Mouse (Mus musculus) liver, embryonic 14.5 days (tissue): Measurements from ENCODE around the gene Gm12166. TPM values are rescaled to one million over a fixed set of nuclear protein-coding genes. Genes with fewer than 3 reads are reported as not detected.
A peak's percentile ranks its signal among the peaks of the same experiment; 100 is the strongest.

ENCODE experiments used
- ATAC-seq: fragments of 200-750 bp; cut with Nextera tagmentation; 2 replicates; pipeline ENCODE4 v1.8.0; 2017; ENCODE audit warnings: moderate number of reproducible peaks, mild to moderate bottlenecking, moderate library complexity; ENCODE audit not compliant: insufficient read depth
- DNase-seq, 3 experiments: peaks; one replicate each; pipeline ENCODE4 v3.0.0-alpha.2; 2012 to 2013; ENCODE audit warnings: low read depth in 3 of 3, low spot score in 3 of 3
- H3K27ac ChIP-seq: fragments of 300-500 bp; sonication (generic); 2 replicates; pipeline ENCODE4 v1.5.1; 2014; ENCODE audit warnings: moderate library complexity, mild to moderate bottlenecking, control low read depth, inconsistent platforms
- H3K27me3 ChIP-seq: fragments of 300-500 bp; sonication (generic); 2 replicates; pipeline ENCODE4 v1.6.1; 2014; ENCODE audit warnings: mild to moderate bottlenecking, low read length, moderate library complexity; ENCODE audit not compliant: control insufficient read depth, insufficient read depth
- H3K36me3 ChIP-seq: fragments of 300-500 bp; sonication (generic); replicated peaks from 2 replicates; pipeline ENCODE4 v1.6.1; 2014; ENCODE audit warnings: low read depth; ENCODE audit not compliant: control insufficient read depth, insufficient read depth
- H3K4me1 ChIP-seq, 2 experiments: fragments of 200-500 bp in 1 of 2; fragments of 300-500 bp in 1 of 2; sonication (generic) in 1 of 2; replicated peaks; 2 replicates each; pipeline ENCODE4 v1.6.1; 2012 to 2014; ENCODE audit warnings: antibody characterized with exemption in 1 of 2, inconsistent platforms in 1 of 2, low read length in 1 of 2; ENCODE audit not compliant: control insufficient read depth in 2 of 2, insufficient read depth in 2 of 2
- H3K4me2 ChIP-seq: fragments of 300-500 bp; sonication (generic); 2 replicates; pipeline ENCODE4 v1.6.1; 2014; ENCODE audit warnings: low read depth, mild to moderate bottlenecking, control low read depth, moderate library complexity
- H3K4me3 ChIP-seq, 2 experiments: fragments of 200-500 bp in 1 of 2; fragments of 300-500 bp in 1 of 2; sonication (generic) in 1 of 2; 2 replicates each; pipeline ENCODE4 v1.5.1; 2012 to 2014; ENCODE audit warnings: low read depth in 2 of 2, low read length in 2 of 2, mild to moderate bottlenecking in 2 of 2, control low read depth in 1 of 2, inconsistent platforms in 1 of 2, moderate library complexity in 1 of 2; ENCODE audit not compliant: insufficient read depth in 1 of 2
- H3K9ac ChIP-seq: fragments of 300-500 bp; sonication (generic); replicated peaks from 2 replicates; pipeline ENCODE4 v1.6.1; 2014; ENCODE audit warnings: mild to moderate bottlenecking, control low read depth, moderate library complexity
- H3K9me3 ChIP-seq: fragments of 300-500 bp; sonication (generic); 2 replicates; pipeline ENCODE4 v1.6.1; 2016; ENCODE audit warnings: low read length, mixed read lengths; ENCODE audit not compliant: control insufficient read depth
- CTCF ChIP-seq: IDR thresholded peaks from 2 replicates; pipeline ENCODE4 v1.5.1; 2016; ENCODE audit warnings: antibody characterized with exemption, low read depth, control low read depth
- EP300 ChIP-seq: IDR thresholded peaks from 2 replicates; pipeline ENCODE4 v1.6.1; 2016; ENCODE audit warnings: antibody characterized with exemption, low read depth
- WGBS: fragments of 180-500 bp; shearing (Covaris S2); extraction: QIAGEN DNeasy Blood & Tissue Kit; methylation state at CpG from one replicate; pipeline ENCODE4 v1.1.7; 2014; ENCODE audit not compliant: insufficient replicate concordance; 5-methylcytosine and 5-hydroxymethylcytosine counted together
- polyA plus RNA-seq, 2 experiments: library from polyadenylated mRNA; depleted of rRNA in 1 of 2; stranded (reverse) in 1 of 2; unstranded in 1 of 2; fragments of >200 nt; fragmentation: Nextera tagmentation in 1 of 2; extraction: Ambion mirVana in 1 of 2; gene quantifications; 2 replicates each; pipeline versions ENCODE4 v1.2.1 to v1.2.3; 2012 to 2014

The Gm12166 gene
- polyA plus RNA-seq, 2 experiments, result 2.6 to 4.7 TPM

DNA sequence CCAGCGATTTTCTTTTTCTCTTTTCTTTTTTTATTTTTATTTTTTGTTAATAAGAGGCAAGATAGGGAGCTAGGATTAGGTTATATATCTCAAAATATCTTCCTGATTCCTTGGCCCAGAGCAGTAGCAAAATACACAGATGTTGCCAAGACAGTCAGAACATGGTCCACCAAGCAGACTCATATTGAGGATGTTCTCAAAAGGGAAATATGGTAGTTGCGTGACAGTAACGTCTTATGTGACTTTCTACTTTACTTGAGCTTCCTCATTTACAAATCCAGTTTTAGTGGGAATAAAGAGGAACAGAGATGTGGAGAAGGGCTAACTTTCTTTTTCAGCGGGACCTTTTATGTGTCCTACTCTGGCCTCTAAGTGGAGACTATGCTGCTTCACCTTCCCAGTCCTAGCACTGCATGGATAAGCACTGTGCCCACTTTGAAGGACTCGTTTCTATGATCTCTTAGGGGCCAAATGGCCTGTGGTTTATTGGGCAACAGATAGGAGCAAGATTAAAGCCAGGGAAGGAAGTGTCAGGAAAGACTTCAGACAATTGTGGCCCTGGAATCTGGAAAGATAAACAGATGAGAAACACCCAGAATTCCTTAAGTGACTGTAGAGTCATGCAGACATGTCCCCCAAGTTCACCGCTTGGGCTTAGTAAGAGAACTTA lies 9.8 kb upstream of the Gm12166 start:
- WGBS, result 26% methylated on average over 6 of the region's 6 CpGs
- Histone ChIP-seq H3K27me3 (peaks cover 23% of the 10 kb centered on the region), H3K4me1 (peaks cover 4 to 10% of the 10 kb centered on the region in 2 experiments; a peak in 3 of 4 replicates), H3K27ac (no peak overlapping the region), H3K4me3 (no peak overlapping the region), H3K36me3 (no peaks in the 10 kb centered on the region), H3K9me3 (no peaks in the 10 kb centered on the region), H3K4me2 (no peak overlapping the region), H3K9ac (no peak overlapping the region)
- ATAC-seq, result no peak
- TF ChIP-seq CTCF (no peak), EP300 (no peak)
- no peak for DNase-seq

DNA sequence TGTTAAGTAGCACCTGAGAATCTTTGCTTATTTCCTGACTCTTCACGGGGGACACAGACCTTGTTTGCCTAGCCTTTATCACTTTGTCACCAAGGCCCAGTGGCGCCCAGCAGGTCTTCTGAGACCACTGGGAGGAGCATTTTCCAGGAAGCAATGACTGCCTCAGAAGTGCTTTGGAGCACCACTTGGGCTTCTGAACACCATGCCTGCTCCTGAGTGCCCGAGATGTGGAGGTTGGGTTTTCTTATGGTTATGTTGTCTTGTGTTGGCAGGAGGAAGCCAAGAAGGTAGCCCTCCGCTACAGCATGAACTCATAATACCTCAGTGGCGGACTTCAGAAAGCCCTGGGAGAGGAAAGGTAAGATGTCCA lies 8.5 kb upstream of the Gm12166 start:
- no peaks in the 10 kb centered on the region for H3K36me3 ChIP-seq
- H3K4me1 ChIP-seq, result peaks cover 2 to 6% of the 10 kb centered on the region in 2 experiments; a peak in 3 of 4 replicates
- no peak for ATAC-seq
- H3K4me3 ChIP-seq, result no peak overlapping the region
- H3K4me2 ChIP-seq, result no peak overlapping the region
- H3K9ac ChIP-seq, result no peak overlapping the region
- DNase-seq, result no peak
- peaks cover 36% of the 10 kb centered on the region for H3K27me3 ChIP-seq
- TF ChIP-seq EP300, result no peak
- TF ChIP-seq CTCF, result no peak
- 44% methylated on average over 5 of the region's 5 CpGs for WGBS
- no peak overlapping the region for H3K27ac ChIP-seq
- no peaks in the 10 kb centered on the region for H3K9me3 ChIP-seq

DNA sequence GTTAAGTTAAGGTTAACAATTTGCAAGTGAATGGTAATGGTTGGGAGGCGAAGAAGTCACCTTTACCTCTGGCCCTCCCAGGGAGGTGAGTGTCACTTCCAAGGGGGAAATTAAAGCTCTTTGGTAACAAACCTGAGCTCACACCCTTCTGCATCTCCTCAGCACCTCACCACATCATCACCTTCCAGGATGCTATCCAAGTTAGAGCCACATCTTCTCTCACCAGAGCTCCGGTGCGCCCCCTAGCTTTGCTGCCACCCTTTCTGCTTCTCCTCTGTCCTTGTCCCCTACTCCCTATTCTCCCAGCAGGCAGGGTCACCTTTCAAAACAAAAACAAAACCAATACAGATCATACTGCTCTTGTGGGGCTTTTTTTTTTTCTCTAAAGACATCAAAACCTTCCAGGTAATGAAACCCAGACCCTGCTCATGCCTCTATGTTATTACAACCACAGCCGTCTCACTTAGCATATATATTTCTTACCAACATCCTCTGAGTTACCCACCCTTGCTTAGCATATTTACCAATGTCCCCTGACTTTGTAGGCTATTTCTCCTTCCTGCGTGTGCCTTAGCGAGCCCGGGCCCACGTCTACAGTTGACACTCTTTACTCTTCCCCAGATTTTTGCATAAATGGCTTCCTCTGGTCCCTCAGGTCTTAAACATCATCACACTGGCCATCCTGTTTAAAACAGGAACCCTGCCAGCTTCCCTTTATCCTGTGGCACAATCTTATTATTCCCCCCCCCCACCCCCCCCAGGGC lies 7.9 kb upstream of the Gm12166 start:
- Histone ChIP-seq H3K9ac (no peak overlapping the region), H3K4me3 (no peak overlapping the region), H3K9me3 (no peaks in the 10 kb centered on the region), H3K4me2 (no peak overlapping the region), H3K36me3 (no peaks in the 10 kb centered on the region), H3K4me1 (peaks cover 0 to 1% of the 10 kb centered on the region in 2 experiments; a peak in 2 of 4 replicates), H3K27me3 (peaks cover 42% of the 10 kb centered on the region), H3K27ac (no peak overlapping the region)
- TF ChIP-seq CTCF (peak; percentile 64), EP300 (no peak)
- ATAC-seq (no peak), DNase-seq (no peak)
- 43% methylated on average over 8 of the region's 8 CpGs for WGBS

DNA sequence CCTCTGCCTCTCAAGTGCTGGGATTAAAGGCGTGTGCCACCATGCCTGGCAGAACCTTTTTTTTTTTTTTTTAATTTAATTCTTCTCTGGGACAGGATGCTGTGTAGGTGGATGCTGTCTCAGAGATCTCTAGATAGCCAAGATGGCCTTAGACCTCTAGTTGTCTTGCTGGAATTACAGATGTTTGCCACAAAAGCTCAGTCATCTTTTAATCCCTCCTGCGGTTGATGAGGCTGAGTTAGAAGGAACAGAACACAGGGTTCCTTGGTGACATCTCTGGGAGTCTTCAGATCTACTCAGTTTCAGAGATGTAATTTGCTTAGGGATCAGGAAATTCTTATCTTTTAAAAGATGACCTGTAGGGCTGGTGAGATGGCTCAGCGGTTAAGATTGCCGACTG lies 6.8 kb upstream of the Gm12166 start:
- Histone ChIP-seq H3K27me3 (peaks cover 52% of the 10 kb centered on the region), H3K36me3 (no peaks in the 10 kb centered on the region), H3K9ac (no peak overlapping the region), H3K4me3 (no peak overlapping the region), H3K27ac (no peak overlapping the region), H3K9me3 (no peaks in the 10 kb centered on the region), H3K4me1 (peaks cover 0 to 1% of the 10 kb centered on the region in 2 experiments; a peak in 2 of 4 replicates), H3K4me2 (no peak overlapping the region)
- DNase-seq (no peak), ATAC-seq (no peak)
- WGBS, result 78% methylated on average over 4 of the region's 4 CpGs
- TF ChIP-seq CTCF (no peak), EP300 (no peak)

DNA sequence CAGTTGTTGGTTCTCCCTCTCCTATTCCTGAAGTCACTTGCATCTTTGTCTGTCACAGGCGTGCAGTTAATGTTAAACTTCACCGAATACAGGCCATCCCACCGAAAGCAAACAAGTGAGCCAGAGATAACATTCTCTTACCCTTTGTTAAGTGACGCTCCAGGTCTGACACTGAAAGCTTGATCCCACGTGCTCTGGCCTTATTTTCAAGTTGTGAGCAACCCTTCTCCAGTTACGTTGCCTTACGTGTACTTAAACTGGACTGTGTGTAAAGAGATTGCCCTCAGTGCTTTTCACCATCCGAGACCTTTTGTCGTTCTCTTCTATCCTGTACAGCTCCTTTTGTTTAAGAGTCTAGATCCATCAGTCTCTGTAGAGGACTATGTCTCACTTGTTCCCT lies 5.9 kb upstream of the Gm12166 start:
- Histone ChIP-seq H3K27ac (no peak overlapping the region), H3K36me3 (no peaks in the 10 kb centered on the region), H3K4me3 (no peak overlapping the region), H3K9ac (no peak overlapping the region), H3K4me2 (peak overlapping the region; percentile 28; the same call in 1 of the 2 replicates), H3K4me1 (no peaks in the 10 kb centered on the region; a peak in 2 of 4 replicates), H3K27me3 (peaks cover 47% of the 10 kb centered on the region), H3K9me3 (no peaks in the 10 kb centered on the region)
- ATAC-seq (no peak), DNase-seq (no peak)
- 50% methylated on average over 9 of the region's 9 CpGs for WGBS
- TF ChIP-seq CTCF (no peak), EP300 (no peak)
